Mouse (Mus musculus): ENCODE data around the gene Dguok. TPM values are rescaled to one million over a fixed set of nuclear protein-coding genes. Genes with fewer than 3 reads are reported as not detected.
A peak's percentile ranks its signal among the peaks of the same experiment; 100 is the strongest.

Dguok gene
- polyA plus RNA-seq, 1 experiment from 2014 or later = 80.3 TPM

DNA sequence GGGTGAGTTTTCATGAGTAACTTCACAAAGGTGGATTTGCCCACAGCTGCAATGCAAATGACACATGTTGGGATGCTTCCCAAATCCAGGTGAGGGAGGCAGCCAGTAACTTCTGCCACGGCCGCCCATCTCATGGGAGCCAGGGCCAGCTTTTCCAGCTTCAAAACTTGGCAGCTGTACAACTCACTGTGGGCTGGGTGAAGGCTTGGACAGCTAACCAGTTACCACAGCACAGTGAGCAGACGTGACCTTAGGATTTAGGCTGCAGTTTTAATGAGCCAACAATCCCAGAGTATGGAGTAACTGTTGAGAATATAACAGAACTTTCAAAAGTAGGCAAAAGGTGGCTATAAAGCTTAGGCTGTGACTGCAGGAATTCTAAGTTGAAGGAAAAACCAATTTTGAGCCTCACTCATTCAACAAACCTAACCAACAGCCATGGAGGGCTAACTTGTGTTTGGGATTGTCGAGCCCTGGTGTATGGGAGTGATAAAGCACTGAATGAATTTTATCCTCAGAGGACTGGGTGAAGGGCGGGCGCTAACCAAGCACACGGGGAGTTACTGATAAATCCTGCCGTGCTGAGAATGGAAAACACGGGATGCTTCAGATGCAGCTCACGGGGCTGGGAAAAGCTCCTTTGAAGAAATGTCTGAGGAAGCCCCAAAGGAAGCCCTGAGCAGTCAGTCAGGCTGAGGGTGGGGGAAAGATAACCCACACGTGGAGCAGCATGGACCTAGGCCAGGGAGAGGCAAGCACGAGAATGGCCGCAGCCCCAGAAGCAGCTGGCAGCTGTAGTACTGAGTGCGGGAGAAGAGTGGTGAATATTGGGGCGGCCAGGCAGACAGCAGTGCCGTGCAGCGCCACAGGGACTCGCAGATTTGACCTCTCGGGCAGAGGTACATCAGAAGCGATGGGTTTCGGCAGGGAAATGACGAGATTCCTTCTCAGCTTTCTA, 9.7 kb downstream of the Dguok start:
- H3K36me3 ChIP-seq = peaks cover 7% of the 10 kb centered on the region; the same call in 1 of the 2 replicates
- no peak overlapping the region for H3K4me3 ChIP-seq
- no peaks in the 10 kb centered on the region for H3K27me3 ChIP-seq
- no peak overlapping the region for H3K9ac ChIP-seq
- H3K27ac ChIP-seq = peak overlapping the region; percentile 54
- WGBS = 66% methylated on average over 22 of the region's 22 CpGs
- no peaks in the 10 kb centered on the region for H3K9me3 ChIP-seq
- H3K4me2 ChIP-seq = no peak overlapping the region
- ATAC-seq (ENCODE audit: borderline replicate concordance, extremely low read depth, low FRiP score, low TSS enrichment) = peak; percentile 46; the same call in 1 of the 2 replicates
- peaks cover 23% of the 10 kb centered on the region for H3K4me1 ChIP-seq

DNA sequence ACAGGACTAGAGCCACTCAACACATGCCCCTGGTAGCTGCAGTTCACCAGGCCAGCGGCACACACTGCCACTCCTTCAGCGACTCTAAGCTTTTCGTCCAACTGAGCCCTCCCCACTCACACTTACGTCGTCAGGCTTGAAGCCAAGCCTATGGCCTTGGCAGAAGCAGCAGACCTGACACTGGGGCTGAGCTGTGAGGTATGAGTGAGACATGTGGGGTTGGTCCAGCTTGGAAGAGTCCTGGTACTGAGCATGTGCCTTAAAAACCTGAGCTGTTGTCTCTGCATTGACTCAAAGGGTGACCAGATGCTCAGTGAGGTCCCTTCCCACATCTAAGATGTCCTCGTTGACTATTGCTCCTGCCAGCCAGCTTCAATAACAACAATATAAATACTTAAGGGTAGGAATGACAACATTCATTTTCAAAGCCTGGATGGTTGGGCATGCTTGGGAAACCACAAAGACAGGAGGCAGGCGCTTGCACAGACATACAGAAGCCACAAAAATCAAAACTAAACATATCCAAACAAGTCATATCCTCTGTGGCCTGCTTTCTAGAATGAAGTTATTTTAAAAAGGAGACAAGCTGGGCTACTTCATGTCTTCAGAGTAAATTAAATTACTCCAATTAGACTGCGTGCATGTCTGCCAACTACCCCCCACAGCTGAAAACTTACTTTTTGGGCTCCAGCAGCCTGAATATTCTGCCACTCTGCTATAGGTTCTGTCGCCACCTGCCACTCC, 10.6 kb downstream of the Dguok start:
- Histone ChIP-seq H3K27ac (peak overlapping the region; percentile 54), H3K9me3 (no peaks in the 10 kb centered on the region), H3K4me1 (peaks cover 23% of the 10 kb centered on the region), H3K4me3 (no peak overlapping the region), H3K9ac (no peak overlapping the region), H3K36me3 (peaks cover 7% of the 10 kb centered on the region), H3K27me3 (no peaks in the 10 kb centered on the region), H3K4me2 (no peak overlapping the region)
- WGBS = 66% methylated on average over 9 of the region's 9 CpGs
- peak; percentile 87 for ATAC-seq (ENCODE audit: borderline replicate concordance, extremely low read depth, low FRiP score, low TSS enrichment)

DNA sequence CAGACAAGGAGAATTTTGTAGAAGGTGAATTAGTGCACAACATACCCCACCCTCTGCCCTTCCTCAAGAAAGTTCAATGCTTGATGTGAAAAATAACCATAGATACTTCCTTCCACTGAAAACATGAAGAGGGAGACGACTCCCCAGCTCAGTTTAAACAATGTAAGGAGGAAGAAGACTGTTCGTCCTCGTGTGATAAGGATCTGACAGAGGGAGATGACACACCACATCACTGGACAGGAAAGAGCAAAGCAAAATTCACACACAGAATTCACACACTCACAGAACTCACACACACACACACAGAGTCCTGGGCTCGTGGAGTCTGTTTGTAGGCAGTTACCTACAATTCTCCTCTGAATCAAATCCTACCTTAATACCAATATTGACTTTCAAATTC, 16.1 kb downstream of the Dguok start:
- 52% methylated on average over 4 of the region's 4 CpGs for WGBS

DNA sequence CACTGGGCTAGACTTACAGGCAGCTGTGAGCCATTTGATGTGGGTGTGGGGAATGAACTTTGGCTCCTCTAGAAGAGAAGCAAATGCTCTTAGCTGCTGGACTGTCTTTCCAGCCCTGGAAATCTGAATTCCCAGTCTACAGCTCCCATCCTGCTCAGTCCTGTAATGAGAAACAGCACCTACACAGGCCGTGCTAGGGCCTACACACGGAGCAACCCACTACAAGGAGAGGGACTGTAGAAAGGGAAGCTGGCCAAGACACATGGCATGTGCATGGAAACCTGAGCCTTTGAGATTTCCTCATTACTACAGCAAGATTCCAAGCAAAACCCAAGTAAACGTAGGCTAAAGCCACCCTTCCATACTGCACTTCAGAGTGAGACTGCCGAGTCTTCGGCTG, 18.6 kb downstream of the Dguok start:
- H3K4me1 ChIP-seq = 0 out of 2 replicates have a peak, but pooled peaks cover 3% of the 10 kb centered on the region
- H3K36me3 ChIP-seq = peaks cover 42% of the 10 kb centered on the region
- 78% methylated on average over 5 of the region's 5 CpGs for WGBS
- H3K27me3 ChIP-seq = no peaks in the 10 kb centered on the region
- H3K9me3 ChIP-seq = no peaks in the 10 kb centered on the region
- no peak overlapping the region for H3K4me2 ChIP-seq
- H3K27ac ChIP-seq = no peak overlapping the region
- no peak for ATAC-seq (ENCODE audit: borderline replicate concordance, extremely low read depth, low FRiP score, low TSS enrichment)
- no peak overlapping the region for H3K4me3 ChIP-seq
- H3K9ac ChIP-seq = no peak overlapping the region

More for the DNA sequence above, 16.1 kb downstream of the Dguok start:
- Histone ChIP-seq H3K9me3 (no peaks in the 10 kb centered on the region), H3K27me3 (no peaks in the 10 kb centered on the region), H3K4me2 (no peak overlapping the region), H3K36me3 (peaks cover 39% of the 10 kb centered on the region), H3K4me1 (0 out of 2 replicates have a peak, but pooled peaks cover 3% of the 10 kb centered on the region), H3K4me3 (no peak overlapping the region), H3K9ac (no peak overlapping the region), H3K27ac (no peak overlapping the region)
- ATAC-seq (ENCODE audit: borderline replicate concordance, extremely low read depth, low FRiP score, low TSS enrichment) = no peak

DNA sequence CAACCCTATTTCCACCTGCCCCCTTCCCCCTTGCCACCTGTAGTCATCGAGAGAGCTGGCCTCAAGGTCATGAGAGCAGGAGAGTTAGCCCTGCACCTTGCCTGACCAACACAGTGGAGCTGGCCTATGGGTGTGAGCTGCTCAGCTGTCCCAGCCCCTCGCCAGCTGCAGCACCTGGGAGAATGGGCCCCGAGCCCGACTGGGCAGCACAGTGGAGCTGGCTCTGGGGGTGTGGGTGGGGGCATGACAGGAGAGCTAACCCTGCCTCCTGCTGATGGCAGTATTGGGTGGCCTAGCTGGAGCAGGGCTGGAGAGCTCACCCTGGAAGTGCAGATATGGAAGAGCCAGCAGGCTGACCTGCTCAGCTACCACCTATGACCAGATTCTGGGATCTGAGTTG, 19.5 kb downstream of the Dguok start:
- 84% methylated on average over 4 of the region's 4 CpGs for WGBS
- H3K36me3 ChIP-seq = peaks cover 41% of the 10 kb centered on the region
- no peak for ATAC-seq (ENCODE audit: borderline replicate concordance, extremely low read depth, low FRiP score, low TSS enrichment)
- H3K4me1 ChIP-seq = peaks cover 12% of the 10 kb centered on the region; the same call in 1 of the 2 replicates
- H3K9me3 ChIP-seq = no peaks in the 10 kb centered on the region
- no peaks in the 10 kb centered on the region for H3K27me3 ChIP-seq
- no peak overlapping the region for H3K4me2 ChIP-seq
- no peak overlapping the region for H3K4me3 ChIP-seq
- no peak overlapping the region for H3K9ac ChIP-seq
- no peak overlapping the region for H3K27ac ChIP-seq

DNA sequence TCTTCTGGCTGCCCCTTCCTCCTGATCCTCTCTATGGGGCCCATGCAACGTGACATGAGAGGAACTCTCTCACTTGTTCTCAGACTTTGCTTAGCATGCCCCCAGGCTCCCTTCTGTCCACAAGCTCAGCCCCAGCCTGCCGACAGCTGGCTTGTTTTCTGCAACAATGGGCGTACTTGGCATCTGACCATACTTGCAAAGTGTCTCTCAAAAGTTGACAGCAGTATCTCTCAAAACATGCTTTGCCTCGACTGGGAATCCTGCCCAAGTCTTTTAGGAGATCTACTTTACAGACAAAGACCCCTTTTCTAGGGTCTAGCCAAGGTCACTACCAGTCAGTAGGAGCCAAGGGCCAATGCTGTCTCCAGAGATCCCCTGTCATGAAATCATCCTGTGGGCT, 20.9 kb downstream of the Dguok start:
- 44% methylated on average over 4 of the region's 4 CpGs for WGBS
- H3K36me3 ChIP-seq = peaks cover 49% of the 10 kb centered on the region
- H3K9ac ChIP-seq = no peak overlapping the region
- H3K4me2 ChIP-seq = no peak overlapping the region
- H3K27ac ChIP-seq = peak overlapping the region; percentile 82
- H3K9me3 ChIP-seq = no peaks in the 10 kb centered on the region
- no peaks in the 10 kb centered on the region for H3K27me3 ChIP-seq
- ATAC-seq (ENCODE audit: borderline replicate concordance, extremely low read depth, low FRiP score, low TSS enrichment) = peak; percentile 88
- H3K4me3 ChIP-seq = no peak overlapping the region
- peaks cover 18% of the 10 kb centered on the region; the same call in 1 of the 2 replicates for H3K4me1 ChIP-seq

DNA sequence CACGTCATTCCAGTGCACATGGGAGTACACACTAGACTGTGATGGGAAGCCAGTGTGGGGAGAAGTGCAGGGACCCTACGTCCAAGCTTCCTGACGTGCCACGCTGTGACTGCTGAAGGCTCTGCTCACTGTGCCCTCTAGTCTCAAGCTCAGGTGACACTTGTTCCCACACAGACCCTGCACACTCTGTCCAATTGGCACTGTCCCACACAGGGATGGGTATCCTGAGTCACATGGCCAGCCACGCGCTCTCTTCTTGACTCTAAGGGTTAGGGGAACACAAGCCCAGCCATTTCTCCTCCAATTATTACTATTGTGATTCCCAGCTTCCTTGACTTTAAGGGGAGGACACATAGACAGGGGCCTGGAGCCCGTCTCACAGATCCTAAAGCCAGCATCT, 23.0 kb downstream of the Dguok start:
- Histone ChIP-seq H3K27me3 (no peaks in the 10 kb centered on the region), H3K36me3 (peaks cover 39% of the 10 kb centered on the region), H3K4me3 (no peak overlapping the region), H3K4me2 (no peak overlapping the region), H3K27ac (no peak overlapping the region), H3K9ac (no peak overlapping the region), H3K9me3 (no peaks in the 10 kb centered on the region), H3K4me1 (peaks cover 18% of the 10 kb centered on the region; the same call in 1 of the 2 replicates)
- no peak for ATAC-seq (ENCODE audit: borderline replicate concordance, extremely low read depth, low FRiP score, low TSS enrichment)
- WGBS = 91% methylated on average over 7 of the region's 7 CpGs

DNA sequence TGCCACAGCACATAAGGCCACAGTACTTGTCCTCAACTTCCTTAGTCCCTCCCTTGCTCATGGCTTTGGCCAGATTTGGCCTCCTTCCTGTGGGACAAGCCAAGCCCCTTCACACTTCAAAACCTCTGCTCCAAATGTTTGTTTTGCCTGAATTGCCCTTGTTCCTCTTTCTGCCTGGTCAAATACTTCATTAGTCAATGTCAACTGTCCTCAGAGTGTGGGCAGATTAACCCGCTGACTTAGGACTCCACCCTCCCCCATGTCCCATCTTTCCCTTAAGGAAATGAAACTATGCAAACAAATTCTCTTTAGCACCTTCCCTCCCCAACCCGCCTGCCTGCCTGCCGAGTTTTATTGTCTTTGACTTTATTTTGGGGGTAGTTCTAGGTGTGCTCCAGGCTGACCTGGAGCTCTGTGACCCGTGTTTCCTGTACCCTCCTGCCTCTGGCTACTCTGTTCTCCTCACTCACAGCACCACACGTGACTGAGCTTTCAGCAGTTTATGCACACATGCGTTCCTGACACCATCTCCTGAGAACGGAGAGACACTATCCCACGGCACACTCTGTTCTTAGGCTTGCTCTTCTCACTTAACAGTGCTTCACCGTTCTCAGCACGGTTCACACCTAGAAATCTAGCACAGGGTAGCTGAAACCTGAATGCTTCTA, 24.2 kb downstream of the Dguok start:
- ATAC-seq (ENCODE audit: borderline replicate concordance, extremely low read depth, low FRiP score, low TSS enrichment) = peak; percentile 36
- Histone ChIP-seq H3K4me3 (no peak overlapping the region), H3K27ac (peak overlapping the region; percentile 51), H3K9ac (no peak overlapping the region), H3K4me2 (no peak overlapping the region), H3K27me3 (no peaks in the 10 kb centered on the region), H3K9me3 (no peaks in the 10 kb centered on the region), H3K36me3 (peaks cover 34% of the 10 kb centered on the region), H3K4me1 (peaks cover 18% of the 10 kb centered on the region; the same call in 1 of the 2 replicates)
- WGBS = 25% methylated on average over 10 of the region's 10 CpGs

DNA sequence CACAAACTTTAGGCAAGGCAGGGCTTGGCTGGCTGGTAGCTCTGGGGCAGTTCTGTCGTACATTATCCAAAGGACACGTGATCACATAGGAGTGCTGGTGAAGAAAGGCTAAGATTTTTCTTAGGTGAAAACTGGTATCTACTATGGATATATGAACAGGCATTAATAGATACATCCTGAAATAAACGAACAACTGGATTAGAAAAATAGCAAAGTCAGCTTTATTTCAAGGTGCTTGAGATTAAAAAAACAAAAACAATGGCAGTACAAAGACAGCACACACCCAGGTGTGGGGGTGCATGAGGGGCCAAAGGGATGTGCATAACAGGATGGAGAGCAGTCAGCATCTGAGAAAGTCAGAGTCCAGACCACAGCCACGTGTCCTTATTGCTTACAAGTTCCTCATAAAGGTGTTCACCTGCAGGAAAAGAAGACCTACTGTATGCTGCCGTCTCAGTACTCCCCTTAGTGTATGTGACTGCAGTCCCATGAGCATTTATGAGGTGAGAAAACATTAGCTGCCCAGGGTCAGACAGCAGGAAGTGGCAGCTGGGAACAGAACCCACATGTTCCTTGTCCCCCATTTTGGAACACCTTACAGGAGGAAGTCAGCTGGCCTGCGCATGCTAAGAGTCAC, 26.6 kb downstream of the Dguok start:
- no peak overlapping the region for H3K9ac ChIP-seq
- H3K4me3 ChIP-seq = no peak overlapping the region
- ATAC-seq (ENCODE audit: borderline replicate concordance, extremely low read depth, low FRiP score, low TSS enrichment) = no peak
- no peak overlapping the region for H3K27ac ChIP-seq
- H3K36me3 ChIP-seq = peaks cover 29% of the 10 kb centered on the region
- H3K4me2 ChIP-seq = no peak overlapping the region
- H3K9me3 ChIP-seq = no peaks in the 10 kb centered on the region
- no peaks in the 10 kb centered on the region for H3K27me3 ChIP-seq
- 82% methylated on average over 6 of the region's 6 CpGs for WGBS
- H3K4me1 ChIP-seq = peaks cover 16% of the 10 kb centered on the region; the same call in 1 of the 2 replicates

DNA sequence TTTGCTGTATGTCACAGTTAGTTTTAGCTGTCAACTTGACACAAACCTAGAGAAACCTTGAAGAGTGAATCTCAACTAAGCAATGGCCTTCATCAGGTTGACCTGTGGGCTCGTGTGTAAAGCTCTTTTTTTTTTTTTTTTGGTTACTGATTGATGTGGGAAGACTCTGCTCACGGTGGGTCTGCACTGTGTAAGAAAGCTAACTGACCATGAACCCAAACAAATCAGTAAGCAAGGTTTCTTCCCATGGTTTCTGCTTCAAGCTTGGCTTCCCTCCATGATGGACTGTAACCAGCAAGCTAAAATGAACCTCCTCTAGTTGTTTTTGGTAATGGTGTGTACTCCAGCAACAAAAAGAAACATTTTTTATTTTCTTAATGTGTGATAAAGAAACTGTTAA, 27.6 kb downstream of the Dguok start:
- Histone ChIP-seq H3K9ac (no peak overlapping the region), H3K9me3 (no peaks in the 10 kb centered on the region), H3K27me3 (no peaks in the 10 kb centered on the region), H3K4me3 (no peak overlapping the region), H3K4me1 (peaks cover 16% of the 10 kb centered on the region; the same call in 1 of the 2 replicates), H3K27ac (no peak overlapping the region), H3K36me3 (peaks cover 21% of the 10 kb centered on the region), H3K4me2 (no peak overlapping the region)
- no peak for ATAC-seq (ENCODE audit: borderline replicate concordance, extremely low read depth, low FRiP score, low TSS enrichment)
- 49% methylated on average over 2 of the region's 2 CpGs for WGBS

DNA sequence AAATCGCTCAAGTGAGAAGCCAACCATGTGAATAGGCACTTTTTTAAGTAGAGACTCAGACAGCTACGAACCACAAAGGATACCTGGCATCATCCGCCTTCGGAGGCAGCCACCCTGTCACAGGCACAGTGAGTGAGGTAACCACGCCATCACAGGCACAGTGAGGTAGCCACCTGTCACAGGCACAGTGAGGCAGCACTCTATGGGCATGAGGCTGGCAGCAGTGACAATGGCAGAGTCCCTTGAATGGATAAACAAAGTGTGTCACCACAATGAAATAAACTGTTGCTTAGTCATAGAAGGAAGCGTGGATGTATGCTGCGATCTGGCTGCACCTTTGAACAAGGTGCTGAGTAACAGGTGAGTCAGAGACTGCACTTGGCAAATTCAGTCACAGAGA, 28.1 kb downstream of the Dguok start:
- Histone ChIP-seq H3K4me1 (peaks cover 16% of the 10 kb centered on the region; the same call in 1 of the 2 replicates), H3K9ac (no peak overlapping the region), H3K27ac (no peak overlapping the region), H3K27me3 (no peaks in the 10 kb centered on the region), H3K9me3 (no peaks in the 10 kb centered on the region), H3K36me3 (peaks cover 21% of the 10 kb centered on the region), H3K4me3 (no peak overlapping the region), H3K4me2 (no peak overlapping the region)
- 95% methylated on average over 7 of the region's 7 CpGs for WGBS
- ATAC-seq (ENCODE audit: borderline replicate concordance, extremely low read depth, low FRiP score, low TSS enrichment) = no peak
